Mouse (Mus musculus) liver, adult 2 months (tissue): ENCODE measurements at regions not wholly inside any gene's neighbourhood (a gene's known extent, or its start where the extent isn't known, plus 50 kb on each side); places are given as distances from the start of the nearest gene placed in this dataset.

Experiments used
- DNase-seq: peaks from one replicate; pipeline ENCODE4 v3.0.0-alpha.2; 2011; ENCODE audit warnings: low read depth, low spot score; ENCODE audit errors: extremely low read depth
- H3K27ac ChIP-seq: fragments of 200-500 bp; replicated peaks from 2 replicates; pipeline ENCODE4 v1.5.1; 2012; ENCODE audit warnings: low read depth, mild to moderate bottlenecking, control low read depth, inconsistent platforms, low read length; ENCODE audit not compliant: insufficient read depth
- H3K27me3 ChIP-seq: fragments of 200-500 bp; 2 replicates; pipeline ENCODE4 v1.6.1; 2012; ENCODE audit warnings: mild to moderate bottlenecking, moderate library complexity, low read length, inconsistent platforms; ENCODE audit not compliant: control insufficient read depth, insufficient read depth
- H3K36me3 ChIP-seq: fragments of 200-500 bp; 2 replicates; pipeline ENCODE4 v1.6.1; 2012; ENCODE audit warnings: low read length, inconsistent platforms; ENCODE audit not compliant: control insufficient read depth, insufficient read depth
- H3K4me1 ChIP-seq: fragments of 200-500 bp; 2 replicates; pipeline ENCODE4 v1.6.1; 2011; ENCODE audit warnings: low read length; ENCODE audit not compliant: control insufficient read depth, insufficient read depth
- H3K4me3 ChIP-seq: fragments of 200-500 bp; 2 replicates; pipeline ENCODE4 v1.5.1; 2011; ENCODE audit warnings: low read depth, mild to moderate bottlenecking, control low read depth, low read length, moderate library complexity; ENCODE audit not compliant: insufficient read depth
- H3K79me2 ChIP-seq: fragments of 200-500 bp; 2 replicates; pipeline ENCODE4 v1.6.1; 2012; ENCODE audit warnings: inconsistent platforms, mild to moderate bottlenecking, low read length, moderate library complexity; ENCODE audit not compliant: control insufficient read depth, insufficient read depth
- H3K9ac ChIP-seq: fragments of 200-500 bp; 2 replicates; pipeline ENCODE4 v1.6.1; 2012; ENCODE audit warnings: low read depth, mild to moderate bottlenecking, control low read depth, inconsistent platforms, low read length
- CTCF ChIP-seq: fragments of 200-500 bp; IDR thresholded peaks from 2 replicates; pipeline ENCODE4 v1.5.1; 2011; ENCODE audit warnings: low read depth, low read length, control low read depth
- POLR2A ChIP-seq: fragments of 200-500 bp; IDR thresholded peaks from 2 replicates; pipeline ENCODE4 v1.6.1; 2011; ENCODE audit warnings: low read length, control low read depth; ENCODE audit not compliant: insufficient read depth; ENCODE audit errors: extremely low read depth
- WGBS: fragments of 180-500 bp; shearing (Covaris S2); methylation state at CpG from one replicate; pipeline ENCODE4 v1.1.7; 2018; 5-methylcytosine and 5-hydroxymethylcytosine counted together

DNA sequence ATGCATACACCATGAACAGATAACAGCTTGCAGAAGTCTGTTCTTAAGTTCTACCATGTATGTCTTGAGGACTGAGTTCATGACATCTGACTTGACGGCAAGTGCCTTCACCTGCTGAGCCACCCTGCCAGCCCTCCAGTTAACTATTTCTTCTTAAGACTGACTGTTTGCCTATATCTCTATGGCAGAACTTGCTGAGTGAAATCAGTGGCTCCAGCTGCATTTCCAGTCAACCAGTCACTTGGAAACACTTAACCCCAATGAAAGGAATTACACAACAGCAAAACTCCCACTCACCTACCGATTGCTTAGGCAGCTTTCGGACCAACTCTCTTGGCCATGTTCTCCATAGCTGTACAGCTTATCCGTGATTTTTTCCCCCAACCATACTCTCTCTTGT lies 64.8 kb upstream of the Daam1 start:
- WGBS = 60% methylated on average over 4 of the region's 4 CpGs
- Histone ChIP-seq H3K27me3 (no peaks in the 10 kb centered on the region), H3K9ac (no peak overlapping the region), H3K36me3 (no peaks in the 10 kb centered on the region), H3K79me2 (no peaks in the 10 kb centered on the region), H3K4me1 (no peaks in the 10 kb centered on the region), H3K4me3 (no peak overlapping the region), H3K27ac (no peak overlapping the region)
- no peak for DNase-seq
- TF ChIP-seq POLR2A = no peak
- TF ChIP-seq CTCF = no peak

DNA sequence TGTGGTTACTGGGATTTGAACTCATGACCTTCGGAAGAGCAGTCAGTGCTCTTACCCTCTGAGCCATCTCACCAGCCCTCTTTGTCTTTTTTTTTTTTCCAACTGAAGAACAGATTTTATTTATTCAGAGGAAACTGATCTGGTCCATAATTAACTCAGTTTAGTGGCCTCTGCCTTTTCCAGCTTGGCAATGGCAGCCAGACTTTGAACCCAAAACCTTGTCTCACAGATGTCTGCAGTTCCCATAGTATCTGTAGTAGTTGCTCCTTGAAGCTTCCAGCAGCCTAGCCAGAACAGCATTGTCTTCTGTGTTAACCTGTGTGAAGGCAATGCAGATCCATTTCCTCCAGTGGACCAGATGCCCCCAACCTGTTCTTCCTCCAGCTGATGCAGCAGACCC lies 64.2 kb upstream of the Daam1 start:
- Histone ChIP-seq H3K27me3 (no peaks in the 10 kb centered on the region), H3K27ac (no peak overlapping the region), H3K79me2 (no peaks in the 10 kb centered on the region), H3K9ac (no peak overlapping the region), H3K4me3 (no peak overlapping the region), H3K4me1 (no peaks in the 10 kb centered on the region), H3K36me3 (no peaks in the 10 kb centered on the region)
- peak; percentile 69 for DNase-seq
- TF ChIP-seq POLR2A (no peak), CTCF (no peak)
- WGBS = 88% methylated on average over 1 of the region's 1 CpGs

DNA sequence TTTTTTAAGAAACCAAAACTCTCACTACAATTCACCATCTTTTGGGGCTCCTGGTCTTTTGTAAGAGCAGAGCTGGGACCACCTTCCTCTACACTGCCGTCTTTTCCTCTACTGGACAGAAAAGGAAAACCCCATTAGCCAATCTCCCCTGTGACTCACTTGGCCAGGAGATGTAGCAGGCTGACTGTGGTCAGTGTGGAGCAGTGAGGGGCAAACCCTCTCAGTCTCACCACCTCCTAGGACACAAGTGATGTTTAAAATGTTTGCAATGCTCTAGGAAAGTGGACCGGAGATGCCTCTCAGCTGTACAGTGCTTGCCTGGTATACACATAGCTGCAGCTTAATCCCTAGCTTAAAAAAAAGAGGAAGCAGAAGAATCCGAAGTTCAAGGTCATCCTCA lies 63.0 kb upstream of the Daam1 start:
- TF ChIP-seq POLR2A (no peak), CTCF (no peak)
- 51% methylated on average over 3 of the region's 3 CpGs for WGBS

DNA sequence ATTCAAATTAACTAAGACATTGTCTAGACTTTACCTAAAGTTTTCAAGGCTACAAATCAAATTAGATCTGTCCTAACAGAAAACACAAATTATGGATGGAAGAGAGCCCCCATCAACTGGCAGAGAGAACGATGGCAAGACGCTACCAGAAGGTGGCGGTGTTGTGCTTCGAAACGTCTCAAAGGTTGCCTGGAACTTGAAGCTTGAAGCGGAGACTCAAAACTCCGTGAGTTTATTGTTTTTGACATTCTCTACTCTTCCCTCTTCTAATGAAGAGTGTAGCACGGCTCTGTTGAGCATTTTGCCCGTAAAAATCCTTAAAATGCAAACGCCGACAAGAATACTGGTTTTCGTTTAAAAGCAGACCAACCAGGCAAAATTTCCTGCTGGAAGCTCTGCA lies 62.4 kb upstream of the Daam1 start:
- Histone ChIP-seq H3K4me1 (no peaks in the 10 kb centered on the region), H3K27ac (no peak overlapping the region), H3K36me3 (no peaks in the 10 kb centered on the region), H3K4me3 (no peak overlapping the region), H3K79me2 (no peaks in the 10 kb centered on the region), H3K27me3 (no peaks in the 10 kb centered on the region), H3K9ac (0 out of 2 replicates have a peak overlapping the region, but pooled peaks have one; percentile 34)
- TF ChIP-seq POLR2A = no peak
- TF ChIP-seq CTCF = peak; percentile 78
- 2% methylated on average over 12 of the region's 12 CpGs for WGBS
- DNase-seq = peak; percentile 55

More for the DNA sequence above, 63.0 kb upstream of the Daam1 start:
- Histone ChIP-seq H3K4me3 (no peak overlapping the region), H3K79me2 (no peaks in the 10 kb centered on the region), H3K4me1 (no peaks in the 10 kb centered on the region), H3K36me3 (no peaks in the 10 kb centered on the region), H3K9ac (no peak overlapping the region), H3K27ac (no peak overlapping the region), H3K27me3 (no peaks in the 10 kb centered on the region)
- DNase-seq = no peak

DNA sequence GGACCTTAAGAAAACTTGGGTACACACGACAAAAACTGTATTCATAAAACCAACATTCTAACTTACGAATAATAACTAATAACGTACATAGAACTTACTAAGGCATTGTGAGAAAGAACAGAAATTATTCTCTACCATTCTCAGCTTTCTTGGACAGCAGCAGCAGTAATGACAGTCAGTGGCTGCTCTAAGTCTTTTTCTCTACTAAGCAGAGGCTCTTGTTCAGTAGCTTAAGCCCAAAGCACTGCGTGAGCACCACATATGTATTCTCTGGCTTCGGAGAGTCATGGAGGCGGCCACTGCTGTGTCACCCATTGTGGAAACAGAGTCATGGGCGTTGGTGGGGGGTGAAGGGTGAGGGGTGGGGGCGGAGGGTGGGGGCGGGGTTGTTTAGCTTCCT lies 62.0 kb upstream of the Daam1 start:
- WGBS = 33% methylated on average over 9 of the region's 9 CpGs
- Histone ChIP-seq H3K4me1 (no peaks in the 10 kb centered on the region), H3K4me3 (no peak overlapping the region), H3K79me2 (no peaks in the 10 kb centered on the region), H3K27ac (no peak overlapping the region), H3K27me3 (no peaks in the 10 kb centered on the region), H3K36me3 (no peaks in the 10 kb centered on the region), H3K9ac (no peak overlapping the region)
- no peak for DNase-seq
- TF ChIP-seq CTCF (no peak), POLR2A (no peak)

DNA sequence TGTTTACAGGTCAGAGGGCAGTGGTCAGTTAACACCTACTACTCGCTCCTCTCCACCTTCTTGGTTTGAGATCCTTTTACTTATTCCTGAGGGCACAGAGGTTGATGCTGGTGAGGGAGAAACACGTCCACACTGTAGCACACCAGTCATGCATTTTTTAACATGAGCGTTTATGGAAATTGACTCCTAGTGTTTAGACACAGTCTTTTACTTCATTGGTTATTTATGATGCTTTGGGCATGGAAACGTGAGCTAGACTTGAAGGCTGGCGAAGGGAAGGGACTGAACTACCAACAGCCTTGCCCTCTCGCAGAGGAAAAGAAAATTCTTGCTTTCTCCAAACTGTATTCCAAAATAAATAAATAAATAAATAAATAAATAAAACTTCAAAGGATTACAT lies 61.6 kb upstream of the Daam1 start:
- H3K27ac ChIP-seq = no peak overlapping the region
- H3K79me2 ChIP-seq = no peaks in the 10 kb centered on the region
- no peak for TF ChIP-seq POLR2A
- TF ChIP-seq CTCF = no peak
- H3K9ac ChIP-seq = no peak overlapping the region
- WGBS = 78% methylated on average over 6 of the region's 6 CpGs
- H3K36me3 ChIP-seq = no peaks in the 10 kb centered on the region
- no peaks in the 10 kb centered on the region for H3K4me1 ChIP-seq
- H3K4me3 ChIP-seq = no peak overlapping the region
- no peaks in the 10 kb centered on the region for H3K27me3 ChIP-seq
- DNase-seq = no peak
